Mouse (Mus musculus) stomach, postnatal 0 days (tissue): Measurements from ENCODE around the gene Kdm2a.

Source experiments
- CTCF ChIP-seq: IDR thresholded peaks from 2 replicates; pipeline ENCODE4 v1.5.1; 2016; ENCODE audit warnings: antibody characterized with exemption, low read depth, mild to moderate bottlenecking, moderate library complexity
- EP300 ChIP-seq: optimal IDR thresholded peaks from 2 replicates; pipeline ENCODE3; 2016; ENCODE audit warnings: antibody characterized with exemption

DNA sequence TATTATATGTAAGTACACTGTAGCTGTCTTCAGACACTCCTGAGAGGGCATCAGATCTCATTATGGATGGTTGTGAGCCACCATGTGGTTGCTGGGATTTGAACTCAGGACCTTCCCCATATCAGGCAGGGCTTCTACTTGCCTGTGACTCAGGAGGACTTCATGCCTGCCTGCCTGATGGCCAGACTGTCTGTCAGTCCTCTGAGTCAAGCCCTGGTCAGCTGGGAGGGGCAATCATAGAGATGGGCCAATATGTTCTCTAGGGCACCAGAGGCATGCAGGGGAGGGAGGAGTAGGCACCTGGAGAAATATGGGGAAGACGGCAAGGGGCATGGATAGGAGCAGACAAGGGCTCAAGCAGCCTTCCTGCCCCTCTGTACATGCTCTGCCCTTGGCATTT lies 36.9 kb upstream of the Kdm2a start:
- TF ChIP-seq EP300 (no peak), CTCF (no peak)
